Mouse (Mus musculus): Measurements from ENCODE around the gene Nes. TPM values are rescaled to one million over a fixed set of nuclear protein-coding genes. Genes with fewer than 3 reads are reported as not detected.

Nes gene
- polyA plus RNA-seq, 1 experiment from 2014 or later, result 49.5 TPM

DNA sequence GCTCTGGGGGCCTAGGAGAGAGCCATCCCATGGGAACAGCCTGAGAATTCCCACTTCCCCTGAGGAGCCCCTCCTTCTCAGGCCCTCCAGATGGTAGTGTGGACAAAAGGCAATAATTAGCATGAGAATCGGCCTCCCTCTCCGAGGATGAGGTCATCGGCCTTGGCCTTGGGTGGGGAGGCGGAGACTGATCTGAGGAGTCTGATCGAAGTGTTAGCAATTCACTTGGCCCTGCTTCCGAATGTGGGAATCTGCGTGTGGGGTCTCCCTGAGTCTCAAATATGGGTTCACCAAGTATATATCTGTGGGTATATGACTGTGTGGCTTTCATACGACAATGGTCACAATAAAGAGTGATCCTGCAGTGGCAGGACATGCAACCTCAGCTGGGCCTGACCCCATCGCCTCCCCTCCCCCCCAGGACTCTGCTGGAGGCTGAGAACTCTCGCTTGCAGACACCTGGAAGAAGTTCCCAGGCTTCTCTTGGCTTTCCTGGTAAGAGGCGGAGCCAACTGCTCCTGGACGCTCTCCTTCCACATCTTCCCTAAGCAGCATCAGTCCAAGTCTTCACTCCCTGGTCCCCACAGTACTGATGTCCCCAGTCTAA lies 3.6 kb downstream of the Nes start:
- Histone ChIP-seq H3K9me3 (no peaks in the 10 kb centered on the region), H3K4me1 (replicated peaks) (peaks cover 49% of the 10 kb centered on the region), H3K27me3 (peaks cover 13% of the 10 kb centered on the region; the same call in 1 of the 2 replicates), H3K36me3 (peaks cover 15% of the 10 kb centered on the region; the same call in 1 of the 2 replicates), H3K27ac (peak overlapping the region; percentile 83), H3K4me3 (peak overlapping the region; percentile 60), H3K4me2 (peak overlapping the region; percentile 95), H3K9ac (peak overlapping the region; percentile 84)
- ATAC-seq (ENCODE audit: low FRiP score), result peak; percentile 46
- WGBS, result 9% methylated on average over 12 of the region's 12 CpGs

DNA sequence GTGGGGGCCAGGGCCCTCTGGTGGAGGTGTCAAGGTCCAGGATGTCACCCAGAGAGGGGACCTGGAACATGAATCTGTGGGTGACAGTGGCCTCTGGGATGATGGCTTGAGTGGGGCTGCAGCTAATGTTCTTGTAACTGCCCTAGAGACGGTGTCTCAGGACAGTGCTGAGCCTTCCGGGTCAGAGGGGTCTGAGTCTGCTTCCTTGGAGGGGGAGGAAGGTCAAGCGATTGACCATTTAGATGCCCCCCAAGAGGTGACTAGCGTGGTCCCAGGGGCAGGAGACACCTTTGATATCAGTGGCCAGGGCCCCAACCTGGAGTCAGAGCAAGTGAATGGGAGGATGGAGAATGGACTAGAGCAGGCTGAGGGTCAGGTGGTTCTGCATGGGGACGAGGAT lies 8.6 kb downstream of the Nes start:
- no peak for ATAC-seq (ENCODE audit: low FRiP score)
- H3K36me3 ChIP-seq, result peaks cover 16% of the 10 kb centered on the region; the same call in 1 of the 2 replicates
- no peaks in the 10 kb centered on the region for H3K27me3 ChIP-seq
- H3K9ac ChIP-seq, result no peak overlapping the region
- WGBS, result 85% methylated on average over 5 of the region's 5 CpGs
- H3K27ac ChIP-seq, result no peak overlapping the region
- no peak overlapping the region for H3K4me2 ChIP-seq
- H3K4me3 ChIP-seq, result no peak overlapping the region
- H3K9me3 ChIP-seq, result no peaks in the 10 kb centered on the region
- H3K4me1 ChIP-seq (replicated peaks), result peaks cover 56% of the 10 kb centered on the region

DNA sequence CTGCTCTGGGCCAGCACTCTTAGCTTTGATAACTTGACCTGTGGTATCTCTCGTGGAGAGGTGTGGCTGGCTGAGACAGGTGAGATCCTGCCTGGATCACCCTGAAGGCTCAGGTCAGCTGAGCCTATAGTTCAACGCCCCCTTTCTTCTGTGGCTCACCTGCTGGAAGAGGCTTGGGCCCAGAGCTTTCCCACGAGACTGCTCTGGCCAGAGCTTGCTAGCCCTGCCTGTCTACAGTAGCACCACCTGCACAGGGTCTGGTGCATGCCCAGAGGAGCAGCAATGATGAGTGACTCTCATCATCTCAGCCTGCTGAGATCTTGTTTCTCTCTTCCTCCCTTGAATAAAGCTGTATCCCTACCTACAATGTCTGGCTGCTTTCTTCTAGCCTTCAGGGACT lies 9.2 kb downstream of the Nes start:
- WGBS, result 75% methylated on average over 3 of the region's 3 CpGs
- H3K36me3 ChIP-seq, result peaks cover 16% of the 10 kb centered on the region; the same call in 1 of the 2 replicates
- no peak overlapping the region for H3K4me2 ChIP-seq
- H3K9ac ChIP-seq, result peak overlapping the region; percentile 35; the same call in 1 of the 2 replicates
- H3K9me3 ChIP-seq, result no peaks in the 10 kb centered on the region
- no peaks in the 10 kb centered on the region for H3K27me3 ChIP-seq
- H3K27ac ChIP-seq, result peak overlapping the region; percentile 52; the same call in 1 of the 2 replicates
- no peak overlapping the region for H3K4me3 ChIP-seq
- H3K4me1 ChIP-seq (replicated peaks), result peaks cover 55% of the 10 kb centered on the region
- ATAC-seq (ENCODE audit: low FRiP score), result no peak

DNA sequence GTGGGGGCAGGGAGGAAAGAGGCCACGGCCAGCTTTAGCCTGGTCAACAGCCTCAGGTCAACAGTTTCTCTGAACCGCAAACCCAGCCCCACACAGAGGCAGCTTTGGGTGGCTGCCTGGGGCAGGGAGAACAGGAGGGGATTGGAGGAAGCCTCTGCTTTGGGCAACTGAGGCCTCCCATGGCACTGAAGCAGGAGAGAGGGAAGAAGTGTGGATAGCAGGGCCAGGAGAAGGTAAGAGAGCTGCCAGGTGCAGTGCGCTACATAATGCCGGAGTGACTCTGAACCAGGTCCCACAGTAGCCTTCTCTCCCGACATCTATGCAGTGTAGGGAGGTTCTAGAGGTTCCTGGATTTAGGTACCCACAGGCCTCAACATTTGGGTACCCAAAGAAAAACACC lies 9.8 kb downstream of the Nes start:
- Histone ChIP-seq H3K36me3 (peaks cover 12% of the 10 kb centered on the region; the same call in 1 of the 2 replicates), H3K27me3 (no peaks in the 10 kb centered on the region), H3K27ac (peak overlapping the region; percentile 52; the same call in 1 of the 2 replicates), H3K4me2 (no peak overlapping the region), H3K9me3 (no peaks in the 10 kb centered on the region), H3K4me1 (replicated peaks) (peaks cover 61% of the 10 kb centered on the region), H3K4me3 (no peak overlapping the region), H3K9ac (peak overlapping the region; percentile 35; the same call in 1 of the 2 replicates)
- ATAC-seq (ENCODE audit: low FRiP score), result no peak
- WGBS, result 70% methylated on average over 5 of the region's 5 CpGs

DNA sequence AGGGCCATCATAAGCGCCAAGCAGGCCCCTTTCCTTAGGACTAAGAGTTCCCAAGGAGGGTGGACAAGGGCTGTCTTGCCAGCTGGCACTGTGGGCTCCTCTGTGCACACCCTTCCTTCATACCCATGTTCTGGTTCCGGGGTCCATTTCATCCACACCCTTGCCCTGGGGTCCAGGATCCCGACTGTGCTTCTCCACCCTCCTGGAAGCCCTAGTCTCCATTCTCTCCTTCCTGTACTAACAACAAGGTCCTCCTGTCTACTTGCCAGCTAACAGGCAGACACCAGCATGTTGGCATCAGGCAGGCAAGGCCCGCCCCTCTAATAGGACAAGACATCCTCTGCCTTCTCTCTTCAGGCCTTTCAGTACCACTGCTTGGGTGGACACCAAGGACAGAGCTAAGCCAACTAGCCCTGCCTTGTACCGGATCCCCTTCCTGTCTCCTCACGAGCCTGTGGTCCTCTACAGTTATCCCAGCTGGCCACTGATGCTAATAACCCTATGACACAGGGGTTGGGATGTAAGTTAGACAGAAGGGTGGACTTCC lies 10.4 kb downstream of the Nes start:
- H3K27ac ChIP-seq, result 0 out of 2 replicates have a peak overlapping the region, but pooled peaks have one; percentile 52
- no peaks in the 10 kb centered on the region for H3K9me3 ChIP-seq
- H3K9ac ChIP-seq, result no peak overlapping the region
- no peak for ATAC-seq (ENCODE audit: low FRiP score)
- no peak overlapping the region for H3K4me3 ChIP-seq
- H3K27me3 ChIP-seq, result no peaks in the 10 kb centered on the region
- 82% methylated on average over 6 of the region's 6 CpGs for WGBS
- H3K4me2 ChIP-seq, result no peak overlapping the region
- H3K4me1 ChIP-seq (replicated peaks), result peaks cover 67% of the 10 kb centered on the region
- H3K36me3 ChIP-seq, result peaks cover 12% of the 10 kb centered on the region; the same call in 1 of the 2 replicates

DNA sequence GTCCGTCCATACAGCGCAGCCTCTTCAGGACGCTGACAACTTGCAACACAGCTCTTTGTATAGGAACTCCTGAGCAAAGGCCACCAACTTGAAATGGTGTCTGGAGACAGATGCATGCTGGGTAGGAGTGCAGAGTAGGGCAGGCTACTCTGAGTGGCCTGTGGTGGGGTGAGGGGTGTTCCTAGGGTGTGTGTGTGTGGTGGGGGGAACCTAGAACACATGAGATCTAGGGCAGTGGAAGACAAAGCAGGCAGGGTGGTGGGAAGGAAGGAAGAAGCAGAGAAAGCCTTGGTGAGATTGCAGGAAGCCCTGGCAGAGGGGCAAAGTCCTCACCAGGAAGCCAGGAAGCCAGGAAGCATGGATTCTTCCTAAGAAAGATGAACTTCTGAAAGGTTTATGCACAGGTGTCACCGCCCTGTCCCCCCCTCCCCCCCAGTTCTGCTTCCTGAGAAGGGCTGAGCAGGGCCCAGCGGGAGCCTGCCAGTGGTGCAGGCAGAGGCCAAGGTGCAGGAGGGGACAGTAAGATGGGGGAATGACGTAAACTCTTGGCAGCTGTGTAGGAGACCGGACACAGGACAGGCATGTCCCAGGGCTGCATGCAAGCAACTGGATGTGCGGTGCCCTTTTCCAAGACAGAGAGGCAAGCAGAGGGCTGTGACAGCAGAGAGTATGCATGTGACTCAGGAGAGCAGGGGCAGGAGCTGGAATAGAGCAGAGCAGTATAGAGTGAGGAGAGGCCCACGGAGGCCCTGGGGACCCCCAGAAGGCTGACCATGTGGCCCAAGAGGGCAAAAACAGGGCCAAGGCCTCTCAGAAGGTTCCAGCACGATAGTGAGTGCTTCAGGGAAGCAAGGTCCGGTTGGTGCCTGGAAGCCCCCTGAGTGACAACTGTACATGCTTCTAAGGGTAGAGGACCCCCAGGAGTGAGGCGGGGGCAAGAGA lies 11.3 kb downstream of the Nes start:
- no peaks in the 10 kb centered on the region for H3K9me3 ChIP-seq
- H3K4me2 ChIP-seq, result peak overlapping the region; percentile 38; the same call in 1 of the 2 replicates
- peak overlapping the region; percentile 71 for H3K27ac ChIP-seq
- ATAC-seq (ENCODE audit: low FRiP score), result no peak
- H3K4me1 ChIP-seq (replicated peaks), result peaks cover 75% of the 10 kb centered on the region
- WGBS, result 31% methylated on average over 11 of the region's 12 CpGs
- H3K36me3 ChIP-seq, result peaks cover 12% of the 10 kb centered on the region; the same call in 1 of the 2 replicates
- peak overlapping the region; percentile 43; the same call in 1 of the 2 replicates for H3K9ac ChIP-seq
- H3K27me3 ChIP-seq, result no peaks in the 10 kb centered on the region
- no peak overlapping the region for H3K4me3 ChIP-seq

DNA sequence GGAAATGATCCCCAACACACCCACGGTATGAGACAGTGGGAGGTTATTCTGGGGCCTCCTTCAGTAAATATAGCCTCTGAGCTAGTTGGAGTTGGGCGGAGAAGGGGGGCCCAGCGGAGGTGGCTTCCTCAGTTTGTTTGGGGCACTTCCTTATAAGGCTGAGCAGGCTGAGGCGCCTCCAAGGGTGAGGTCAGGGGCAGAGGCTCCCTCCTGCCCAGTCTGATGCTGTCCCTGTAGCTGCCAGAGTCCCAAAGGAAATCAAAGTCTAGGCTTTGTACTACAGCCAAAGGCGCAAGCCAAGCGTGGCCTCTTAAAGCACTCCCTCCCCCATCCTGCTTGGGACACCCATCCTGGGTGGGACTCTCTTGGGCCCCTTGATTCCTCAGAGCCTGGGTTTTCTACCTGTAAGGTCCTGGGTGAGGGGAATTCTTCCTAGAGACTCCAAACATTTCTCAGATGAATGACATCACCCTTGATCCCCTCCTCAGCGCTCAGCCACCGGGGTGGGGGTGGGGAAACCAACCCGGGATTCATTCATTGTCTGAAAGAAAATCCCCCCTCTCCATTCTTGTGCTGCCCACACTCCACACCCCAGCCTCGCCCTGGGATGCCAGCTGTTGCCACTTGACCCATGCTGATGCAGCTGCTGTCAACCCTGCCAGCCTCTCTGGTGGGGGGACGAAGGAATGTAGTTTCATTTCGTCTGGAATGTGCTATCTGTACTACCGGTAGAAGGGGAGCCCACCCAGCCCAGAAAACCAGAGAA lies 12.1 kb downstream of the Nes start:
- H3K4me1 ChIP-seq (replicated peaks), result peaks cover 84% of the 10 kb centered on the region
- H3K27ac ChIP-seq, result peak overlapping the region; percentile 71
- peak overlapping the region; percentile 43; the same call in 1 of the 2 replicates for H3K9ac ChIP-seq
- peaks cover 5% of the 10 kb centered on the region; the same call in 1 of the 2 replicates for H3K36me3 ChIP-seq
- no peaks in the 10 kb centered on the region for H3K27me3 ChIP-seq
- no peak overlapping the region for H3K4me3 ChIP-seq
- WGBS, result 6% methylated on average over 13 of the region's 13 CpGs
- no peak for ATAC-seq (ENCODE audit: low FRiP score)
- peak overlapping the region; percentile 38 for H3K4me2 ChIP-seq
- no peaks in the 10 kb centered on the region for H3K9me3 ChIP-seq

DNA sequence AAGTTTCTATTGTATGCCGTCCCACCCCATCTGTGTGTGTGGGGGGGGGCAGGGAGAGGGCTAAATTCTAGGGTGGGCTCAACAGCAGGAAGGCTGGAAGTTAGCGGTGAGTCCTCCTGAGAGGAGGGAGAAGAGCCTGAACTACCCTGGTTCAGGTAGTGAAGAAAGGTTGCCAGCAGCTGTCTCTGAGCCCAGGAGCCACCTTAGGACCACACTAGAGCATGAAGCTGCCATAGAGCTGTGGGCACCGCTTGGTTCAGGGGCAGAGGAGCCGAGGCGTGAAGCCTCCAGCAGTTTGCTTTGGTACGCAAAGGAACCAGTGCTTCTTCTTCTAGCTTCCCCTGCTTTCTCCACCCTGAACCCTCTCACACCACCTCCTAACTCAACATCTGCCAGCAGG lies 12.7 kb downstream of the Nes start:
- peak overlapping the region; percentile 38 for H3K4me2 ChIP-seq

DNA sequence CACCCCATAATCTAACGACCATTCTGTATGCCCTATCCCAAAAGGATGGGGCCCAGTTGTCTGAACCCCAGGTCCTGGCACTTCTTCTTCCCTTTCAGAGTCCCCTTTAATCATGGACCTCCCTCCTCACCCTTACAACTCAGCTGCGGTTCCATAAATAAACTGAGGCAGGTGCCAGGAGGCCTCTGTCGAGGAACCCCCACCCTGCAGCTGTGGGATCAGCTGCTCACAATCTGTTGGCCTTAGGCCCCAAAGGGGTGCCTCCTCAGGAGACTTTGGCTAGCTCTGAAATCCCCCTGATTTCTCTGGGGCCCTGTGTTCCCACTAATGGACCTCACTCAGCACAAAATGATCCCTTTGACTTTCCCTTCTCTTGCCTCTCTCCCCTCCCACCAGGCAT lies 13.2 kb downstream of the Nes start:
- H3K36me3 ChIP-seq, result 0 out of 2 replicates have a peak, but pooled peaks cover 3% of the 10 kb centered on the region
- H3K27ac ChIP-seq, result peak overlapping the region; percentile 20; the same call in 1 of the 2 replicates
- peak overlapping the region; percentile 19; the same call in 1 of the 2 replicates for H3K9ac ChIP-seq
- 28% methylated on average over 3 of the region's 3 CpGs for WGBS
- no peak for ATAC-seq (ENCODE audit: low FRiP score)
- H3K27me3 ChIP-seq, result peaks cover 8% of the 10 kb centered on the region; the same call in 1 of the 2 replicates
- peaks cover 92% of the 10 kb centered on the region for H3K4me1 ChIP-seq (replicated peaks)
- H3K9me3 ChIP-seq, result no peaks in the 10 kb centered on the region
- no peak overlapping the region for H3K4me2 ChIP-seq
- no peak overlapping the region for H3K4me3 ChIP-seq

More for the DNA sequence above, 12.7 kb downstream of the Nes start:
- Histone ChIP-seq H3K36me3 (0 out of 2 replicates have a peak, but pooled peaks cover 3% of the 10 kb centered on the region), H3K4me1 (replicated peaks) (peaks cover 90% of the 10 kb centered on the region), H3K27me3 (peaks cover 4% of the 10 kb centered on the region; the same call in 1 of the 2 replicates), H3K4me3 (no peak overlapping the region), H3K27ac (peak overlapping the region; percentile 20; the same call in 1 of the 2 replicates), H3K9ac (peak overlapping the region; percentile 43; the same call in 1 of the 2 replicates), H3K9me3 (no peaks in the 10 kb centered on the region)
- 43% methylated on average over 6 of the region's 6 CpGs for WGBS
- no peak for ATAC-seq (ENCODE audit: low FRiP score)

DNA sequence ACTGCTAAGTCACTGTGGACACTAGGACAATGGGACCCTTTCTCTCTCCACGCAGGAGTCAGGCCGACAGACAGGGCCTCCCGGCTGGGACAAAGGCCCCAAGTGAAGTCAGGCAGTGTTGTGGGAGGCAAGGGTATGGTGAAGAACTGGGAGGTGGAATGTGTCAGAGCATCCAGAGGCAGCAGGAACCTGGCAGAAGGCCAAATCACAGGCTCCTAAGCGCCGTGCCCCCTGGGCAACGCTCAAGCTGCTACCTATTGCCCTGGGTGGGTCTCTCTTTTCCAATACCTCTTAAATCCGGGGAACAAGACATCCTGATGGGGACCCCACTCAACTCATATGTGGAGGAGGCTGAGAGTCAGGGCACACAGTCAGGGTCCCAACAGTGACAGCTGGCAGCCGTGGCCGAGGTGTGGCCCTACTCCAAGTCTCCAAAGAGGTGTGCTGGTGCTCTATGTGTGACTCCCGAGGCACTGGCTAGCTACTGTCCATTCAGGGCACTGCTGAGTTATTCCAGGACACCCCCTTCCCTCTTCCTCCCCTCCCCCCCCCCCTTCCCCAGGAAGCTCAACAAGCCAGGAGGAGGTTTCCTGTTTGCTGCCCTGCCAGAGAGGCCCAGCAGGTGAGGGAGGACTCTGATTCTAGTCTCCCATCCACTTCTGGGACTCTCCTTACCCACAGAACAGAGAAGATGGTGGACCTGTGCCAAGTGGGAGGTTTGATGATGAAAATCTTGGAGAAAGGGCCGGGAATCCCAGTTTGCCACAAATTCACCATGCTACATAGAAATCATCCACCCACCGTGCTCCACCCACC lies 14.8 kb downstream of the Nes start:
- no peak for ATAC-seq (ENCODE audit: low FRiP score)
- peak overlapping the region; percentile 19; the same call in 1 of the 2 replicates for H3K9ac ChIP-seq
- peaks cover 21% of the 10 kb centered on the region for H3K27me3 ChIP-seq
- H3K9me3 ChIP-seq, result no peaks in the 10 kb centered on the region
- peak overlapping the region; percentile 74 for H3K27ac ChIP-seq
- no peak overlapping the region for H3K4me3 ChIP-seq
- H3K4me2 ChIP-seq, result no peak overlapping the region
- 20% methylated on average over 12 of the region's 12 CpGs for WGBS
- H3K36me3 ChIP-seq, result no peaks in the 10 kb centered on the region
- peaks cover 80% of the 10 kb centered on the region for H3K4me1 ChIP-seq (replicated peaks)

All from hindbrain, embryonic 13.5 days (tissue).